Mouse (Mus musculus) C2C12 (cell line): ENCODE measurements around the gene Tnf.

Source experiments
- CEBPB ChIP-seq: IDR thresholded peaks from one replicate; pipeline ENCODE4 v1.6.1; 2011; ENCODE audit warnings: low read depth, mild to moderate bottlenecking, control low read depth, moderate library complexity
- CTCF ChIP-seq: IDR thresholded peaks from one replicate; pipeline ENCODE4 v1.5.1; 2011; ENCODE audit not compliant: control insufficient read depth, insufficient read depth, insufficient read length
- MYOD1 ChIP-seq: IDR thresholded peaks from one replicate; pipeline ENCODE4 v1.6.1; 2011; ENCODE audit warnings: low read depth; ENCODE audit not compliant: control insufficient read depth, insufficient read length
- MYOG ChIP-seq: IDR thresholded peaks from one replicate; pipeline ENCODE4 v1.6.1; 2011; ENCODE audit not compliant: control insufficient read depth, insufficient read length; ENCODE audit errors: extremely low read depth

DNA sequence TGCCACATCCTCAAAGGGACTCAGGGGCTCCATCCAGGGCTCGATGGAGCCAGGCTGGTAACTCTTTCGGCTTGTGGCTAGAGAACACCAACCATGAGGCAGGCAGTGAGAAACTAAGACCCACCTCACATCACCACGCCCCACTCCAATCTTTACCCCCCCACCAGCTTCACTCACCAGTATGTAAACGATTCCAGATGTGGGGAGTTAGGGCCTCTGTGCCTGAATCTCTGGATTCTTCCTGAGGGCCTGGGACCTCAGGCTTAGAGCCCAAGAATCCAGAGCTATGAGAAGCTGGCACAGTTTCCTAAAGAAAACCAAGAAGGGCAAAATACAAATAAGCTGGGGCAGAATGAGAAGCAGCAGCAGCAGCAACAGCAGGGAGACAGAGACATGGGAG lies 47.9 kb downstream of the Tnf start:
- no peak for TF ChIP-seq CEBPB
- TF ChIP-seq CTCF, result no peak
- TF ChIP-seq MYOG, result no peak
- TF ChIP-seq MYOD1, result no peak
